Mouse (Mus musculus) ovary, adult 18-20 months (tissue): ENCODE measurements around the gene Arhgef3.
"Not testable (repeated sequence)": the region's sequence is repeated elsewhere in the genome, so short reads cannot be mapped to it uniquely, and the experiment has no call there.

ENCODE experiments used
- DNase-seq: peaks from one replicate; pipeline ENCODE4 v3.0.0; 2022; ENCODE audit warnings: low spot score, mixed read lengths

Gene Arhgef3

GRCm38 (mm10) chr14:27231974-27232780 is 117.5 kb downstream of the Arhgef3 start:
- DNase-seq, result no peak

GRCm38 (mm10) chr14:27233056-27233455 is 118.4 kb downstream of the Arhgef3 start:
- no peak for DNase-seq

GRCm38 (mm10) chr14:27233656-27234055 is 119.0 kb downstream of the Arhgef3 start:
- DNase-seq, result no peak

GRCm38 (mm10) chr14:27234270-27234840 is 119.7 kb downstream of the Arhgef3 start:
- no peak for DNase-seq

GRCm38 (mm10) chr14:27235897-27236553 is 121.3 kb downstream of the Arhgef3 start:
- DNase-seq, result no peak

- no peak for DNase-seq
Observed at GRCm38 (mm10) chr14:27237522-27238187, 123.0 kb downstream of the Arhgef3 start.

- DNase-seq, result no peak
Observed at GRCm38 (mm10) chr14:27238600-27239118, 124.0 kb downstream of the Arhgef3 start.

- no peak for DNase-seq
Observed at GRCm38 (mm10) chr14:27239551-27240091, 124.9 kb downstream of the Arhgef3 start.

GRCm38 (mm10) chr14:27242253-27242652 is 127.6 kb downstream of the Arhgef3 start:
- no peak for DNase-seq

- no peak for DNase-seq
Observed at GRCm38 (mm10) chr14:27242769-27243168, 128.1 kb downstream of the Arhgef3 start.

GRCm38 (mm10) chr14:27243585-27243984 is 128.9 kb downstream of the Arhgef3 start:
- DNase-seq, result no peak

GRCm38 (mm10) chr14:27244898-27245297 is 130.2 kb downstream of the Arhgef3 start:
- DNase-seq, result no peak

- no peak for DNase-seq
Observed at GRCm38 (mm10) chr14:27246424-27246823, 131.7 kb downstream of the Arhgef3 start.

- DNase-seq, result not testable (repeated sequence)
Observed at GRCm38 (mm10) chr14:27246948-27247347, 132.2 kb downstream of the Arhgef3 start.

- no peak for DNase-seq
Observed at GRCm38 (mm10) chr14:27249121-27249520, 134.4 kb downstream of the Arhgef3 start.

GRCm38 (mm10) chr14:27250281-27250789 is 135.6 kb downstream of the Arhgef3 start:
- no peak for DNase-seq

GRCm38 (mm10) chr14:27253391-27253790 is 138.7 kb downstream of the Arhgef3 start:
- no peak for DNase-seq

GRCm38 (mm10) chr14:27262349-27262748 is 147.7 kb downstream of the Arhgef3 start:
- DNase-seq, result no peak

GRCm38 (mm10) chr14:27266601-27267000 is 151.9 kb downstream of the Arhgef3 start:
- DNase-seq, result no peak

- no peak for DNase-seq
Observed at GRCm38 (mm10) chr14:27268137-27268536, 153.4 kb downstream of the Arhgef3 start.

- DNase-seq, result no peak
Observed at GRCm38 (mm10) chr14:27268986-27269700, 154.4 kb downstream of the Arhgef3 start.
